Mouse (Mus musculus) adrenal gland, adult 18-20 months (tissue): ENCODE results near the gene Ppp1r12c. TPM values are rescaled to one million over a fixed set of nuclear protein-coding genes. Genes with fewer than 3 reads are reported as not detected.

Experiments used
- DNase-seq, 2 experiments: peaks; one replicate each; pipeline ENCODE4 v3.0.0; 2021 to 2022; ENCODE audit warnings: low spot score in 2 of 2
- microRNA-seq, 2 experiments: library from miRNA; unstranded; fragments of <30 nt; microRNA quantifications; one replicate each; pipeline ENCODE4 v1.2.0; 2021; ENCODE audit warnings: borderline number of aligned reads in 2 of 2
- total RNA-seq, 2 experiments: library from RNA; stranded (reverse); gene quantifications; 1 replicate in 1 of 2; 2 replicates in 1 of 2; pipeline ENCODE4 v1.2.3; 2021

Ppp1r12c gene
- total RNA-seq, 2 experiments from 2014 or later: 95.9 to 96.6 TPM

- no peak for DNase-seq
Observed at GRCm38 (mm10) chr7:4440549-4440948, 60.9 kb downstream of the Ppp1r12c start.

GRCm38 (mm10) chr7:4437721-4438120, 63.8 kb downstream of the Ppp1r12c start:
- no peak for DNase-seq

- no peak for DNase-seq
Observed at GRCm38 (mm10) chr7:4432026-4432425, 69.5 kb downstream of the Ppp1r12c start.

DNA sequence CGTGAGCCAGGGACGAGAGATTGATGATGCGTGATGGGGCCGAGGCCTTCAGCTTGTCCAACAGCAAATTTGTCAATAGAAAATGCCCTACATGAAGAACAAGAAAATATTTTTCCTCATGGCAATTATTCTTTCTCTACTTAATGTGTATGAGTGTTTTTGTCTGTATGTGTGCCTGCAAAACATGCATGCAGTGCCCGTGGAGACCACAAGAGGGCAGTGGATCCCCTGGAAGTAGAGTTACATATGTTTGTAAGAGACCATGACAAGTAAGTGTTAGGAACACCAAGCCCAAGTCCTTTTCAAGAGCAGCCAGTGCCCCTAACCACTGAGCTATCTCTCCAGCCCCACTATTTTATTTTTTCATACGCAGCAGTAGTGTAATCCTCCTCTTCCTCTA, 69.9 kb downstream of the Ppp1r12c start:
- peak; percentile 62 to 72 for DNase-seq

Small RNA genes within 50 kb of the gene (microRNA-seq; reads per million reads assigned to microRNA genes)
- 0 reads per million in 2 experiments for gene Gm24605

Other genes starting within 250 kb of the Ppp1r12c start
- under 1 TPM; 0.26 to 0.27 TPM for gene Ncr1, start 164.0 kb downstream of the Ppp1r12c start, total RNA-seq
- under 1 TPM; 0.03 to 0.10 TPM for gene Gp6, start 103.9 kb downstream of the Ppp1r12c start, total RNA-seq
- 10 to 100 TPM; 22.0 to 26.1 TPM for gene Rdh13, start 56.0 kb downstream of the Ppp1r12c start, total RNA-seq
- 1 to 10 TPM; 2.6 to 3.0 TPM for gene Eps8l1, start 41.0 kb downstream of the Ppp1r12c start, total RNA-seq
- gene Tnnt1, start 14.7 kb upstream of the Ppp1r12c start, total RNA-seq: 1 to 10 TPM in 1 of 2 experiments, under 1 TPM in 1; 0.50 to 1.4 TPM
- gene Tnni3, start 22.5 kb upstream of the Ppp1r12c start, total RNA-seq: under 1 TPM in 1 of 2 experiments, not detected in 1; 0.66 TPM
- 1 to 10 TPM in 1 of 2 experiments, under 1 TPM in 1; 0.51 to 1.2 TPM for gene Dnaaf3, start 30.8 kb upstream of the Ppp1r12c start, total RNA-seq
- 1 to 10 TPM; 7.0 to 7.5 TPM for gene Syt5, start 45.9 kb upstream of the Ppp1r12c start, total RNA-seq
- not detected for gene Ptprh, start 102.4 kb upstream of the Ppp1r12c start, total RNA-seq
- gene Tmem86b, start 129.7 kb upstream of the Ppp1r12c start, total RNA-seq: 1 to 10 TPM; 7.4 to 9.6 TPM
- 10 to 100 TPM; 79.2 to 98.8 TPM for gene Ppp6r1, start 157.3 kb upstream of the Ppp1r12c start, total RNA-seq
- 10 to 100 TPM; 47.8 TPM for gene Hspbp1, start 183.4 kb upstream of the Ppp1r12c start, total RNA-seq
- 1 to 10 TPM; 4.0 to 5.3 TPM for gene Brsk1, start 188.9 kb upstream of the Ppp1r12c start, total RNA-seq
- gene Tmem150b, start 223.6 kb upstream of the Ppp1r12c start, total RNA-seq: under 1 TPM; 0.36 to 0.38 TPM
- 10 to 100 TPM; 34.5 to 35.3 TPM for gene Kmt5c, start 238.4 kb upstream of the Ppp1r12c start, total RNA-seq